Mouse (Mus musculus): ENCODE data around the gene Rdh5. TPM values are rescaled to one million over a fixed set of nuclear protein-coding genes. Genes with fewer than 3 reads are reported as not detected.

Rdh5 gene
- polyA plus RNA-seq, 2 experiments = 12.1 to 13.6 TPM

DNA sequence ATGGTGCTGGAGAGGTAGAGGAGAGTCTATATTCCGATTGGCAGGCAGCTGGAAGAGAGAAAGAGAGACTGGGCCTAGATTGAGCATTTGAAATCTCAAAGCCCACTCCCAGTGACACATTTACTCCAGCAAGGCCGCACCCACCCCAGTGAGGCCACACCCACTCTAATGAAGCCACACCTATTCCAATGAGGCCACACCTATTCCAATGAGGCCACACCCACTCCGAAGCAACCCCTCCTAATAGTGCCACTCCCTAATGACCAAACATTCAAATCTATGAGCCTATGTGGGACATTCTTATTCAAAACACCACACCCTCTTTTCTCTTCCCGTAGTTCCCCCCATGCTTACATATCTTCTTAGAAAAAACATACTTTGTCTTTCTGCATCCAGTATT is 24.8 kb upstream of the Rdh5 start:
- 75% methylated on average over 4 of the region's 4 CpGs for WGBS (ENCODE audit: insufficient replicate concordance)
- H3K27me3 ChIP-seq (ENCODE audit: control insufficient read depth, insufficient read depth, low read length) = no peaks in the 10 kb centered on the region; the same call in 1 of the 2 replicates

DNA sequence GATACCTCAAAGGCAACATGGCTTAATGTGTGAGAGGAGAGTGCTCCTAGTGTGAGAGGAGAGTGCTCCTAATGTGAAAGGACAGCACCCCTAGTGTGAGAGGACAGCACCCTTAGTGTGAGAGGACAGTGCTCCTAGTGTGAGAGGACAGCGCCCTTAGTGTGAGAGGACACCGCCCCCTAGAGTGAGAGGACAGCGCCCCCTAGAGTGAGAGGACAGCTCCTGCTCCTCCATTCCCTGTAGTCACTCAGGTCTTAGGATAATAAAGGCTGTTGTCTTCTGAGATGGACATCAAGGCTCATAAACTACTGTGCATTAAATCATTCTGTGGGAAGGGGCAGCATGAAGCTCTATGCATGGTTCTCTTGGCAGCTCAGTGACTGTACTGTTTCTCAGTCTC is 23.0 kb upstream of the Rdh5 start:
- H3K27ac ChIP-seq = no peak overlapping the region
- H3K4me1 ChIP-seq (replicated peaks; ENCODE audit: control insufficient read depth in 2 of 2, insufficient read depth in 2 of 2, low read length in 1 of 2) = no peaks in the 10 kb centered on the region
- no peaks in the 10 kb centered on the region; the same call in 1 of the 2 replicates for H3K27me3 ChIP-seq (ENCODE audit: control insufficient read depth, insufficient read depth, low read length)
- ATAC-seq (ENCODE audit: insufficient read depth) (no peak), DNase-seq (ENCODE audit: low read depth in 3 of 3, low spot score in 3 of 3) (no peak)
- WGBS (ENCODE audit: insufficient replicate concordance) = 18% methylated on average over 3 of the region's 3 CpGs
- H3K4me3 ChIP-seq (ENCODE audit: insufficient read depth in 1 of 2, low read depth in 2 of 2, low read length in 2 of 2) = no peak overlapping the region
- no peak overlapping the region for H3K9ac ChIP-seq (replicated peaks)
- no peak overlapping the region for H3K4me2 ChIP-seq (ENCODE audit: low read depth)
- H3K9me3 ChIP-seq (ENCODE audit: control insufficient read depth, low read length) = no peaks in the 10 kb centered on the region
- no peaks in the 10 kb centered on the region for H3K36me3 ChIP-seq (replicated peaks; ENCODE audit: control insufficient read depth, insufficient read depth, low read depth)
- no peak for TF ChIP-seq EP300 (IDR thresholded peaks at IDR 0.05; ENCODE audit: low read depth)
- peak; percentile 74 for TF ChIP-seq CTCF (IDR thresholded peaks at IDR 0.05; ENCODE audit: low read depth)

More for the DNA sequence above, 24.8 kb upstream of the Rdh5 start:
- Histone ChIP-seq H3K36me3 (replicated peaks; ENCODE audit: control insufficient read depth, insufficient read depth, low read depth) (no peaks in the 10 kb centered on the region), H3K27ac (no peak overlapping the region), H3K9ac (replicated peaks) (no peak overlapping the region), H3K4me2 (ENCODE audit: low read depth) (no peak overlapping the region), H3K4me1 (replicated peaks; ENCODE audit: control insufficient read depth in 2 of 2, insufficient read depth in 2 of 2, low read length in 1 of 2) (no peaks in the 10 kb centered on the region), H3K4me3 (ENCODE audit: insufficient read depth in 1 of 2, low read depth in 2 of 2, low read length in 2 of 2) (no peak overlapping the region), H3K9me3 (ENCODE audit: control insufficient read depth, low read length) (no peaks in the 10 kb centered on the region)
- TF ChIP-seq CTCF (IDR thresholded peaks at IDR 0.05; ENCODE audit: low read depth) (no peak), EP300 (IDR thresholded peaks at IDR 0.05; ENCODE audit: low read depth) (no peak)
- ATAC-seq (ENCODE audit: insufficient read depth) (no peak), DNase-seq (ENCODE audit: low read depth in 3 of 3, low spot score in 3 of 3) (no peak)

DNA sequence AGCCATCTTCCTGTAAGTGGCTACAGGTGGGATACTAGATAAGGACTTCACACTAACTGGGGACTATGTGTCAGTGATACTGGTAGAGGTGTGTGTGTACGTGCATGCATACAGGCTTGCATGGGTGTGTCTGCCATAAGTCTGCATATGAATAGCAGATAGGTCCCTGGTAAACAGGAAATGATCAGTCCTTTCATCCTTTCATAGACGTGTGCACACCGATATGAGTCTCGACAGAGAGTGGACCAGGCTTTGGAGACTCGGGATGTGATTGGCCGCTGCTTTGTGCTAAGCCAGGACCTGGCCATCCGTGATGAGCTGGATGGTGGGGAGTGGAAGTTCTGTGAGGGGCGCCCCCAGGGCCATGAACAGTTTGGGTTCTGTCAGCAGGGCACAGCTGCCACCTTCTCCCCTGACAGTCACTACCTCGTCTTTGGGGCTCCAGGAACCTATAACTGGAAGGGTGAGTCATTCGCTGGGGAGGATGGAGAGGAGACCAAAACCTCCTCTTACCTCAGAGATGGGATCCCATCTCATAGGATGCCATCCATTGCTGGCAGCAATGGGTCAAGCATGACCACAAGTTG is 17.9 kb upstream of the Rdh5 start:
- H3K36me3 ChIP-seq (replicated peaks; ENCODE audit: control insufficient read depth, insufficient read depth, low read depth) = no peaks in the 10 kb centered on the region
- DNase-seq (ENCODE audit: low read depth in 3 of 3, low spot score in 3 of 3) = no peak
- H3K9ac ChIP-seq (replicated peaks) = no peak overlapping the region
- H3K27me3 ChIP-seq (ENCODE audit: control insufficient read depth, insufficient read depth, low read length) = peaks cover 8% of the 10 kb centered on the region
- 52% methylated on average over 10 of the region's 10 CpGs for WGBS (ENCODE audit: insufficient replicate concordance)
- H3K4me2 ChIP-seq (ENCODE audit: low read depth) = no peak overlapping the region
- no peaks in the 10 kb centered on the region for H3K9me3 ChIP-seq (ENCODE audit: control insufficient read depth, low read length)
- TF ChIP-seq CTCF (IDR thresholded peaks at IDR 0.05; ENCODE audit: low read depth) = no peak
- TF ChIP-seq EP300 (IDR thresholded peaks at IDR 0.05; ENCODE audit: low read depth) = no peak
- H3K4me1 ChIP-seq (replicated peaks; ENCODE audit: control insufficient read depth in 2 of 2, insufficient read depth in 2 of 2, low read length in 1 of 2) = no peaks in the 10 kb centered on the region
- ATAC-seq (ENCODE audit: insufficient read depth) = no peak
- no peak overlapping the region for H3K4me3 ChIP-seq (ENCODE audit: insufficient read depth in 1 of 2, low read depth in 2 of 2, low read length in 2 of 2)
- H3K27ac ChIP-seq = no peak overlapping the region

DNA sequence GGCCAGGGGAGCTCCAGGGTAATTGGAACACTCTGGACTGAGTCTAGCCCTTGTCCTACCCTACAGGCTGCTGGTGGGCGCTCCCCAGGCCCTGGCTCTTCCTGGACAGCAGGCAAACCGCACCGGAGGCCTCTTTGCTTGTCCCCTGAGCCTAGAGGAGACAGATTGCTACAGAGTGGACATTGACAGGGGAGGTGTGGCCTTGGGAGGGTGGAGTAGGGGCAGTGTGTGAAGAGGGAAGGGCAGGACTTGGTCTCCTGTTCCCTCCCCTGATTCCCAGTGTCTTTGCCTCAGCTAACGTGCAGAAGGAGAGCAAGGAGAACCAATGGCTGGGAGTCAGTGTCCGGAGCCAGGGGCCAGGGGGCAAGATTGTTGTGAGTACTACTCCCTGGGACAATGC is 16.3 kb upstream of the Rdh5 start:
- ATAC-seq (ENCODE audit: insufficient read depth) (no peak), DNase-seq (ENCODE audit: low read depth in 3 of 3, low spot score in 3 of 3) (no peak)
- Histone ChIP-seq H3K9ac (replicated peaks) (no peak overlapping the region), H3K4me2 (ENCODE audit: low read depth) (no peak overlapping the region), H3K27ac (no peak overlapping the region), H3K36me3 (replicated peaks; ENCODE audit: control insufficient read depth, insufficient read depth, low read depth) (no peaks in the 10 kb centered on the region), H3K9me3 (ENCODE audit: control insufficient read depth, low read length) (no peaks in the 10 kb centered on the region), H3K4me3 (ENCODE audit: insufficient read depth in 1 of 2, low read depth in 2 of 2, low read length in 2 of 2) (no peak overlapping the region), H3K4me1 (replicated peaks; ENCODE audit: control insufficient read depth in 2 of 2, insufficient read depth in 2 of 2, low read length in 1 of 2) (no peaks in the 10 kb centered on the region), H3K27me3 (ENCODE audit: control insufficient read depth, insufficient read depth, low read length) (peaks cover 24% of the 10 kb centered on the region)
- no peak for TF ChIP-seq EP300 (IDR thresholded peaks at IDR 0.05; ENCODE audit: low read depth)
- TF ChIP-seq CTCF (IDR thresholded peaks at IDR 0.05; ENCODE audit: low read depth) = no peak
- 49% methylated on average over 5 of the region's 5 CpGs for WGBS (ENCODE audit: insufficient replicate concordance)

DNA sequence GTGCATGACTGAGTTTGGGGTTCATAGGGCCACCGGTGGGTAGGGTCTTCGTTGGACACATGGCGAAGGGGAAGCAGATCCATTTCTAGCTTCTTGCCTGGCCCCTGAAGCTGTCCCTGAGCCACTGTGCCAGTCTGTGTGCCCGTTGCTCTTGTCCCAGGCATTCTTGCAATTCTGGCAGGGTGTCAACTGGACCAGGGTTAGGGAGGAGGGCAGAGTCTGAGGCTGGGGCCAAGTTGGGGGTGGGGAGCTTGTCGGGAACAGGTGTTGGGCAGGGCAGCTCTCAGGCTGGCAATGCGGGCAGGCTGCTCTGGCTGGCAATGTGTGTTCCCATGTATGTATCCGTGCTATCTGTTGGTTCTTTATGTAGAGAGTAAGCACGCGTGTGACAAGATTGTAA is 15.8 kb upstream of the Rdh5 start:
- Histone ChIP-seq H3K9me3 (ENCODE audit: control insufficient read depth, low read length) (no peaks in the 10 kb centered on the region), H3K36me3 (replicated peaks; ENCODE audit: control insufficient read depth, insufficient read depth, low read depth) (no peaks in the 10 kb centered on the region), H3K4me2 (ENCODE audit: low read depth) (no peak overlapping the region), H3K4me3 (ENCODE audit: insufficient read depth in 1 of 2, low read depth in 2 of 2, low read length in 2 of 2) (no peak overlapping the region), H3K4me1 (replicated peaks; ENCODE audit: control insufficient read depth in 2 of 2, insufficient read depth in 2 of 2, low read length in 1 of 2) (no peaks in the 10 kb centered on the region), H3K27ac (no peak overlapping the region), H3K9ac (replicated peaks) (no peak overlapping the region), H3K27me3 (ENCODE audit: control insufficient read depth, insufficient read depth, low read length) (peaks cover 28% of the 10 kb centered on the region)
- 62% methylated on average over 9 of the region's 9 CpGs for WGBS (ENCODE audit: insufficient replicate concordance)
- TF ChIP-seq EP300 (IDR thresholded peaks at IDR 0.05; ENCODE audit: low read depth) (no peak), CTCF (IDR thresholded peaks at IDR 0.05; ENCODE audit: low read depth) (no peak)
- no peak for DNase-seq (ENCODE audit: low read depth in 3 of 3, low spot score in 3 of 3)
- no peak for ATAC-seq (ENCODE audit: insufficient read depth)
